Comparison of ENCODE assay signal across 7 mouse cellular contexts in genomic region chr12:105483503-105483902, GRCm38 (mm10). TPM values are rescaled to one million over a fixed set of nuclear protein-coding genes. Genes with fewer than 3 reads are reported as not detected.
DNase-seq lines count a peak whose midpoint lies in the region; ATAC-seq lines count a peak whose summit lies in the region.

No protein-coding gene starts in this region.

- no peaks in the 10 kb centered on the region for H3K9me3 ChIP-seq in kidney, embryonic 16.5 days (ENCODE audit: low read length)
- no peaks in the 10 kb centered on the region for H3K9me3 ChIP-seq in forebrain, embryonic 16.5 days (ENCODE audit: control insufficient read depth, low read length)

- intact Hi-C loops in heart, postnatal 36 days (cut with DNase I), result loop anchor here (10.0 kb wide), 1 partner anchor 429 kb away; no protein-coding TSS in a partner anchor

- H3K27ac ChIP-seq in kidney, embryonic 16.5 days (ENCODE audit: low read length), result no peak overlapping the region
- no peak overlapping the region for H3K27ac ChIP-seq in forebrain, embryonic 16.5 days (ENCODE audit: low read length)

- WGBS in kidney, embryonic 16.5 days, result 48% methylated on average over 3 of the region's 3 CpGs
- 54% methylated on average over 3 of the region's 3 CpGs for WGBS in forebrain, embryonic 16.5 days

- no peaks in the 10 kb centered on the region for H3K4me1 ChIP-seq in kidney, embryonic 16.5 days (ENCODE audit: insufficient read depth, low read length)
- H3K4me1 ChIP-seq in forebrain, embryonic 16.5 days (replicated peaks; ENCODE audit: control insufficient read depth, insufficient read depth, low read length), result no peaks in the 10 kb centered on the region

- H3K4me3 ChIP-seq in kidney, embryonic 16.5 days (ENCODE audit: low read length), result no peak overlapping the region
- no peak overlapping the region for H3K4me3 ChIP-seq in forebrain, embryonic 16.5 days (replicated peaks; ENCODE audit: low read length)

- no peak for DNase-seq in kidney, adult 18-20 months
- peak; percentile 51 for DNase-seq in ZHBTc4 (ENCODE audit: low read depth, low spot score)
- no peak for DNase-seq in layer of hippocampus, adult 9-10 months (ENCODE audit: low spot score)
- DNase-seq in heart, postnatal 36 days, result no peak

- H3K27me3 ChIP-seq in kidney, embryonic 16.5 days (ENCODE audit: insufficient read depth, low read length), result no peaks in the 10 kb centered on the region
- no peaks in the 10 kb centered on the region for H3K27me3 ChIP-seq in forebrain, embryonic 16.5 days (replicated peaks; ENCODE audit: control insufficient read depth, insufficient read depth, low read length)

- no peak overlapping the region for H3K9ac ChIP-seq in kidney, embryonic 16.5 days (replicated peaks; ENCODE audit: low read length)
- H3K9ac ChIP-seq in forebrain, embryonic 16.5 days (replicated peaks; ENCODE audit: low read depth, low read length), result no peak overlapping the region

- peak; percentile 65; the same call in 1 of the 2 replicates for ATAC-seq in kidney, embryonic 16.5 days (ENCODE audit: low FRiP score, low TSS enrichment)
- ATAC-seq in forebrain, embryonic 16.5 days, result 0 out of 2 replicates have a peak, but pooled peaks have one; percentile 57
- peak; percentile 92 for ATAC-seq in megakaryocyte progenitor cell, adult 5-6 weeks (replicated peaks; ENCODE audit: poor library complexity)

- no peak overlapping the region for H3K4me2 ChIP-seq in kidney, embryonic 16.5 days (replicated peaks; ENCODE audit: low read depth, low read length)
- no peak overlapping the region for H3K4me2 ChIP-seq in forebrain, embryonic 16.5 days (ENCODE audit: low read length)

- H3K36me3 ChIP-seq in kidney, embryonic 16.5 days (ENCODE audit: insufficient read depth, low read length), result no peaks in the 10 kb centered on the region
- peaks cover 6% of the 10 kb centered on the region; the same call in 1 of the 2 replicates for H3K36me3 ChIP-seq in forebrain, embryonic 16.5 days (ENCODE audit: control insufficient read depth, insufficient read depth)

RNA-seq across cellular contexts. Expression of gene D430019H16Rik, which starts 29.8 kb away (rescaled TPM):
- 1.3 and 1.4 TPM in 2 replicates for polyA plus RNA-seq in kidney, embryonic 16.5 days (2015; fragmentation: Nextera tagmentation; extraction: Ambion mirVana)
- 14.0 and 17.8 TPM in 2 replicates for polyA plus RNA-seq in forebrain, embryonic 16.5 days (2015; fragmentation: Nextera tagmentation; extraction: Ambion mirVana)
- total RNA-seq in megakaryocyte progenitor cell, adult 5-6 weeks (2015), result 0.05 TPM in 1 of 2 replicates, not detected in the other
- 0.04 TPM in 1 of 2 replicates, not detected in the other for total RNA-seq in megakaryocyte progenitor cell, adult 5-6 weeks (2017)
- total RNA-seq in heart, postnatal 36 days (2021), result under 1 TPM; 0.16 to 0.31 TPM
